Mouse (Mus musculus): ENCODE measurements around the gene Nat10. TPM values are rescaled to one million over a fixed set of nuclear protein-coding genes. Genes with fewer than 3 reads are reported as not detected.

The Nat10 gene
- polyA plus RNA-seq, 1 experiment from 2014 or later, result 19.3 TPM

DNA sequence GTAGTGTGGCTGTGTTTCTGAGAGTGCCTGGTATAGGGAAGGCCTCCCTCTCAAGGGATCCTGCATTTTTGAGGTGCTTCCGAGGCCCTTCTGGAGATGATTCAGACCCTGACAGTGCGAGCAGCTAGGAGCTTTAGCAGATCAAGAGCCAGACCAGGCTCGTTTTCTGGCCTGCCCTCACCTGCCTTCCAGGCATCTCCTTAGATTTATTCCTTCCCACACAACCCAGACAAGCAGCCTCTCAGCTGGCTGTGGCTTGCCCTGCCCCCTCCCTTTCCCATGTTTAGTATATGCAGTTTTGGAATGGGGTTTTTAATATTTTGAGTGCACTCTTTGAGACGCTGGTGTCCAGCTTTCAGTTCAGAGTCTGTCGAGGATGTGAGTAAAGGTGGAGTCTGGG lies 70.2 kb downstream of the Nat10 start:
- H3K9me3 ChIP-seq (ENCODE audit: control insufficient read depth, low read length), result no peaks in the 10 kb centered on the region
- H3K4me3 ChIP-seq (ENCODE audit: low read length), result no peak overlapping the region

DNA sequence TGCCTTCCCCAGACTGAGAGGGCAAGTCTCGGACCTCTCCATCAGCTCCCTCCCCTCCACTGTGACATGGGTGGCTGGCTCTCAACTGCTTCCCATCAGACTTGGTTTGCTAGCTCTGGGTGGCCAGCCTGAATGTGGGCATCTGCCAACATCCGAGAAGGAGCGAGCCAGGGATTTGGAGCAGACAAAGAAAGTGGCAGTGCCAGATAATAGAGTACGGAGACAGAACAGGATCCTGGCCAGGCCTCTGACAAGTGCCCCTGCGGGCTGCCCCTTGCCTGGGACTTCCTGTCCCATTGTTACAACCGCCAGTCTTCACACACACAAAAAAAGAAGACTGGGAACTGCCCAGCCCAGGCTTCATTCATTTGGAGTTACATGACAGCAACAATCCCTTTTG lies 70.6 kb downstream of the Nat10 start:
- H3K4me3 ChIP-seq (ENCODE audit: low read length), result no peak overlapping the region
- H3K4me2 ChIP-seq (ENCODE audit: low read length), result no peak overlapping the region
- peaks cover 8% of the 10 kb centered on the region for H3K4me1 ChIP-seq (ENCODE audit: control insufficient read depth, insufficient read depth, low read depth, low read length)
- peak; percentile 94 for ATAC-seq
- no peaks in the 10 kb centered on the region for H3K9me3 ChIP-seq (ENCODE audit: control insufficient read depth, low read length)
- H3K36me3 ChIP-seq (ENCODE audit: control insufficient read depth, insufficient read depth, low read length), result no peaks in the 10 kb centered on the region
- H3K27me3 ChIP-seq (replicated peaks; ENCODE audit: control insufficient read depth, insufficient read depth, low read length), result no peaks in the 10 kb centered on the region
- peak overlapping the region; percentile 74 for H3K27ac ChIP-seq (ENCODE audit: low read depth, low read length)
- WGBS, result 16% methylated on average over 6 of the region's 6 CpGs
- H3K9ac ChIP-seq (ENCODE audit: low read depth, low read length), result no peak overlapping the region

More for the DNA sequence above, 70.2 kb downstream of the Nat10 start:
- no peak overlapping the region for H3K4me2 ChIP-seq (ENCODE audit: low read length)
- H3K4me1 ChIP-seq (ENCODE audit: control insufficient read depth, insufficient read depth, low read depth, low read length), result peaks cover 8% of the 10 kb centered on the region
- no peaks in the 10 kb centered on the region for H3K36me3 ChIP-seq (ENCODE audit: control insufficient read depth, insufficient read depth, low read length)
- H3K27ac ChIP-seq (ENCODE audit: low read depth, low read length), result peak overlapping the region; percentile 74
- 29% methylated on average over 5 of the region's 5 CpGs for WGBS
- H3K9ac ChIP-seq (ENCODE audit: low read depth, low read length), result no peak overlapping the region
- no peak for ATAC-seq
- H3K27me3 ChIP-seq (replicated peaks; ENCODE audit: control insufficient read depth, insufficient read depth, low read length), result no peaks in the 10 kb centered on the region

GRCm38 (mm10) chr2:103687888-103688287 lies 73.2 kb downstream of the Nat10 start:
- no peak overlapping the region for H3K9ac ChIP-seq (ENCODE audit: low read depth, low read length)
- no peaks in the 10 kb centered on the region for H3K9me3 ChIP-seq (ENCODE audit: control insufficient read depth, low read length)
- H3K27me3 ChIP-seq (replicated peaks; ENCODE audit: control insufficient read depth, insufficient read depth, low read length), result no peaks in the 10 kb centered on the region
- no peaks in the 10 kb centered on the region for H3K36me3 ChIP-seq (ENCODE audit: control insufficient read depth, insufficient read depth, low read length)
- ATAC-seq, result no peak
- H3K4me2 ChIP-seq (ENCODE audit: low read length), result no peak overlapping the region
- no peak overlapping the region for H3K27ac ChIP-seq (ENCODE audit: low read depth, low read length)
- H3K4me1 ChIP-seq (ENCODE audit: control insufficient read depth, insufficient read depth, low read depth, low read length), result peaks cover 12% of the 10 kb centered on the region
- no peak overlapping the region for H3K4me3 ChIP-seq (ENCODE audit: low read length)

GRCm38 (mm10) chr2:103687143-103687542 lies 73.9 kb downstream of the Nat10 start:
- Histone ChIP-seq H3K4me2 (ENCODE audit: low read length) (no peak overlapping the region), H3K27ac (ENCODE audit: low read depth, low read length) (no peak overlapping the region), H3K9ac (ENCODE audit: low read depth, low read length) (no peak overlapping the region), H3K4me3 (ENCODE audit: low read length) (no peak overlapping the region), H3K36me3 (ENCODE audit: control insufficient read depth, insufficient read depth, low read length) (no peaks in the 10 kb centered on the region), H3K27me3 (replicated peaks; ENCODE audit: control insufficient read depth, insufficient read depth, low read length) (no peaks in the 10 kb centered on the region), H3K9me3 (ENCODE audit: control insufficient read depth, low read length) (no peaks in the 10 kb centered on the region), H3K4me1 (ENCODE audit: control insufficient read depth, insufficient read depth, low read depth, low read length) (peaks cover 16% of the 10 kb centered on the region)
- ATAC-seq, result peak; percentile 14; the same call in 1 of the 2 replicates

GRCm38 (mm10) chr2:103685581-103685980 lies 75.5 kb downstream of the Nat10 start:
- 79% methylated on average over 4 of the region's 4 CpGs for WGBS
- peaks cover 11% of the 10 kb centered on the region for H3K4me1 ChIP-seq (ENCODE audit: control insufficient read depth, insufficient read depth, low read depth, low read length)
- no peak for ATAC-seq
- no peak overlapping the region for H3K9ac ChIP-seq (ENCODE audit: low read depth, low read length)
- no peaks in the 10 kb centered on the region for H3K27me3 ChIP-seq (replicated peaks; ENCODE audit: control insufficient read depth, insufficient read depth, low read length)
- H3K36me3 ChIP-seq (ENCODE audit: control insufficient read depth, insufficient read depth, low read length), result no peaks in the 10 kb centered on the region
- H3K27ac ChIP-seq (ENCODE audit: low read depth, low read length), result no peak overlapping the region
- no peak overlapping the region for H3K4me2 ChIP-seq (ENCODE audit: low read length)
- H3K4me3 ChIP-seq (ENCODE audit: low read length), result no peak overlapping the region
- no peaks in the 10 kb centered on the region for H3K9me3 ChIP-seq (ENCODE audit: control insufficient read depth, low read length)

- 67% methylated on average over 7 of the region's 7 CpGs for WGBS
- ATAC-seq, result no peak
- Histone ChIP-seq H3K27me3 (replicated peaks; ENCODE audit: control insufficient read depth, insufficient read depth, low read length) (no peaks in the 10 kb centered on the region), H3K4me2 (ENCODE audit: low read length) (no peak overlapping the region), H3K36me3 (ENCODE audit: control insufficient read depth, insufficient read depth, low read length) (no peaks in the 10 kb centered on the region), H3K4me3 (ENCODE audit: low read length) (no peak overlapping the region), H3K9ac (ENCODE audit: low read depth, low read length) (no peak overlapping the region), H3K4me1 (ENCODE audit: control insufficient read depth, insufficient read depth, low read depth, low read length) (peaks cover 7% of the 10 kb centered on the region; the same call in 1 of the 2 replicates), H3K27ac (ENCODE audit: low read depth, low read length) (no peak overlapping the region), H3K9me3 (ENCODE audit: control insufficient read depth, low read length) (no peaks in the 10 kb centered on the region)
Measured at GRCm38 (mm10) chr2:103684926-103685577, 76.0 kb downstream of the Nat10 start.

DNA sequence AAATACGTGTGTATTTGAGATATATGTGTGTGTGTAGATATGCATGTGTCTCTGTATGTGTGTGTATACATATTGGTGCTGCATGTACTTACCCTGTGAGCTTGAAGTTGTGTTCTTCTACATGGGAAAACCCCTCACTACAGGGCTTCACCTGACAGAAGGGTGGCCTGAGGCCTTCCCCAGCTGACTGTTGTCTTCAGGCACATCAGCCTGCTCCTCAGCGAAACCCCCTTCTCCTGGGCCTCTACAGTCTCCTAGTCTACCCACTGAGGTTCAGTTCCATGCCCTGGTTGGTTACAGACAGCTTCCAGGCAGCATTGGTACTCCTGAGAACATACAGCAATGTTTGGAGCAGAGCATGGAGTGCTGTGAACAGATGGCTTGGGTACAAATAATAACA lies 76.6 kb downstream of the Nat10 start:
- Histone ChIP-seq H3K27me3 (replicated peaks; ENCODE audit: control insufficient read depth, insufficient read depth, low read length) (no peaks in the 10 kb centered on the region), H3K4me1 (ENCODE audit: control insufficient read depth, insufficient read depth, low read depth, low read length) (peaks cover 7% of the 10 kb centered on the region; the same call in 1 of the 2 replicates), H3K4me3 (ENCODE audit: low read length) (no peak overlapping the region), H3K9ac (ENCODE audit: low read depth, low read length) (no peak overlapping the region), H3K9me3 (ENCODE audit: control insufficient read depth, low read length) (no peaks in the 10 kb centered on the region), H3K27ac (ENCODE audit: low read depth, low read length) (no peak overlapping the region), H3K36me3 (ENCODE audit: control insufficient read depth, insufficient read depth, low read length) (no peaks in the 10 kb centered on the region), H3K4me2 (ENCODE audit: low read length) (no peak overlapping the region)
- WGBS, result 88% methylated on average over 2 of the region's 2 CpGs
- no peak for ATAC-seq

- Histone ChIP-seq H3K9ac (ENCODE audit: low read depth, low read length) (no peak overlapping the region), H3K9me3 (ENCODE audit: control insufficient read depth, low read length) (no peaks in the 10 kb centered on the region), H3K4me1 (ENCODE audit: control insufficient read depth, insufficient read depth, low read depth, low read length) (peaks cover 7% of the 10 kb centered on the region; the same call in 1 of the 2 replicates), H3K36me3 (ENCODE audit: control insufficient read depth, insufficient read depth, low read length) (no peaks in the 10 kb centered on the region), H3K27ac (ENCODE audit: low read depth, low read length) (no peak overlapping the region), H3K4me3 (ENCODE audit: low read length) (no peak overlapping the region), H3K27me3 (replicated peaks; ENCODE audit: control insufficient read depth, insufficient read depth, low read length) (no peaks in the 10 kb centered on the region), H3K4me2 (ENCODE audit: low read length) (no peak overlapping the region)
- ATAC-seq, result peak; percentile 84
- 61% methylated on average over 9 of the region's 9 CpGs for WGBS
Measured at GRCm38 (mm10) chr2:103682927-103683442, 78.1 kb downstream of the Nat10 start.

GRCm38 (mm10) chr2:103682261-103682722 lies 78.8 kb downstream of the Nat10 start:
- 71% methylated on average over 9 of the region's 9 CpGs for WGBS
- Histone ChIP-seq H3K27me3 (replicated peaks; ENCODE audit: control insufficient read depth, insufficient read depth, low read length) (no peaks in the 10 kb centered on the region), H3K9ac (ENCODE audit: low read depth, low read length) (no peak overlapping the region), H3K4me1 (ENCODE audit: control insufficient read depth, insufficient read depth, low read depth, low read length) (peaks cover 7% of the 10 kb centered on the region; the same call in 1 of the 2 replicates), H3K27ac (ENCODE audit: low read depth, low read length) (no peak overlapping the region), H3K4me2 (ENCODE audit: low read length) (no peak overlapping the region), H3K36me3 (ENCODE audit: control insufficient read depth, insufficient read depth, low read length) (no peaks in the 10 kb centered on the region), H3K9me3 (ENCODE audit: control insufficient read depth, low read length) (no peaks in the 10 kb centered on the region), H3K4me3 (ENCODE audit: low read length) (no peak overlapping the region)
- no peak for ATAC-seq

Data from hindbrain, embryonic 16.5 days (tissue).